Mouse (Mus musculus) v-Abl transformed pro-B cells (cell line): ENCODE data around the gene Guca2b.

Experiments
- in situ Hi-C, 2 experiments: fragments of 400-800 bp; cut with MboI; formaldehyde crosslinking; loops; one replicate each; pipeline ENCODE4 v1.15.1; 2025; ENCODE audit not compliant: unreplicated experiment in 2 of 2

Gene Guca2b

GRCm38 (mm10) chr4:119614724-119615123, 44.0 kb downstream of the Guca2b start:
- in situ Hi-C loops: no loop called here

GRCm38 (mm10) chr4:119614078-119614477, 44.7 kb downstream of the Guca2b start:
- in situ Hi-C loops: no loop called here

DNA sequence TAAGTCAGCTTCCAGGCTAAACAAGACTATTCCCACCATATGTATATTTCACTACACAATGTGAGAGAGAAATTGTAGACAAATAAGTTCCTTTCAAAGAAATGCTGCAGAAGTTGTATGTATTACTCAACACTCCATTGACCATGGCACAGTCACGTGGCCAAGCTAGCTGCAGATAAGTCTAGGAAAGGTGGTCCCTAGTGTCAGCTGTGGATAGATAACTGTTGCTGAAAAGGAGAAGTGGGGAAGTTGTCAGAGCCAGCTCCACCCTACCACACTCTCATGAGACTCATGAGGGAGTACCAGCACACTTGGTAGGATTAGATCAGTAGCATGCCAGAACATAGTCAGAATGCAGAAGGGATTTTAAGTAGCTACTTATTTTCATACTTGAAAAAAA, 49.3 kb downstream of the Guca2b start:
- in situ Hi-C loops: no loop called here
